Mouse (Mus musculus) forebrain, embryonic 14.5 days (tissue): ENCODE data around the gene Rps26. TPM values are rescaled to one million over a fixed set of nuclear protein-coding genes. Genes with fewer than 3 reads are reported as not detected.

Experiments
- ATAC-seq: fragments of 200-750 bp; cut with Nextera tagmentation; 2 replicates; pipeline ENCODE4 v1.8.0; 2017; ENCODE audit warnings: mild to moderate bottlenecking, moderate library complexity
- DNase-seq: peaks from one replicate; pipeline ENCODE4 v3.0.0-alpha.2; 2015; ENCODE audit warnings: low spot score
- H3K27ac ChIP-seq: fragments of 300-500 bp; sonication (generic); 2 replicates; pipeline ENCODE4 v1.5.1; 2014; ENCODE audit warnings: low read depth, mild to moderate bottlenecking, control low read depth, low read length, moderate library complexity
- H3K27me3 ChIP-seq: fragments of 300-500 bp; sonication (generic); replicated peaks from 2 replicates; pipeline ENCODE4 v1.6.1; 2014; ENCODE audit warnings: low read length, control low read depth, mixed read lengths; ENCODE audit not compliant: control insufficient read depth, insufficient read depth
- H3K36me3 ChIP-seq: fragments of 300-500 bp; sonication (generic); 2 replicates; pipeline ENCODE4 v1.6.1; 2014; ENCODE audit warnings: low read length, control low read depth; ENCODE audit not compliant: control insufficient read depth, insufficient read depth
- H3K4me1 ChIP-seq: fragments of 300-500 bp; sonication (generic); 2 replicates; pipeline ENCODE4 v1.6.1; 2014; ENCODE audit warnings: antibody characterized with exemption, low read length, control low read depth; ENCODE audit not compliant: control insufficient read depth, insufficient read depth
- H3K4me2 ChIP-seq: fragments of 300-500 bp; sonication (generic); 2 replicates; pipeline ENCODE4 v1.6.1; 2014; ENCODE audit warnings: mild to moderate bottlenecking, control low read depth, low read length
- H3K4me3 ChIP-seq: fragments of 300-500 bp; sonication (generic); 2 replicates; pipeline ENCODE4 v1.5.1; 2014; ENCODE audit warnings: low read depth, low read length, control low read depth
- H3K9ac ChIP-seq: fragments of 300-500 bp; sonication (generic); 2 replicates; pipeline ENCODE4 v1.6.1; 2014; ENCODE audit warnings: mild to moderate bottlenecking, low read length, control low read depth, moderate library complexity
- H3K9me3 ChIP-seq: fragments of 300-500 bp; sonication (generic); replicated peaks from 2 replicates; pipeline ENCODE4 v1.6.1; 2016; ENCODE audit warnings: low read length, control low read depth, mixed read lengths; ENCODE audit not compliant: control insufficient read depth
- WGBS: fragments of 180-500 bp; shearing (Covaris S2); extraction: QIAGEN DNeasy Blood & Tissue Kit; methylation state at CpG from one replicate; pipeline ENCODE4 v1.1.7; 2014; 5-methylcytosine and 5-hydroxymethylcytosine counted together
- polyA plus RNA-seq: library from polyadenylated mRNA; unstranded; fragments of >200 nt; fragmentation: Nextera tagmentation; extraction: Ambion mirVana; gene quantifications from 2 replicates; pipeline ENCODE4 v1.2.1, GENCODE M21; 2014

Gene Rps26
- polyA plus RNA-seq, 1 experiment from 2014 or later = 721 TPM

DNA sequence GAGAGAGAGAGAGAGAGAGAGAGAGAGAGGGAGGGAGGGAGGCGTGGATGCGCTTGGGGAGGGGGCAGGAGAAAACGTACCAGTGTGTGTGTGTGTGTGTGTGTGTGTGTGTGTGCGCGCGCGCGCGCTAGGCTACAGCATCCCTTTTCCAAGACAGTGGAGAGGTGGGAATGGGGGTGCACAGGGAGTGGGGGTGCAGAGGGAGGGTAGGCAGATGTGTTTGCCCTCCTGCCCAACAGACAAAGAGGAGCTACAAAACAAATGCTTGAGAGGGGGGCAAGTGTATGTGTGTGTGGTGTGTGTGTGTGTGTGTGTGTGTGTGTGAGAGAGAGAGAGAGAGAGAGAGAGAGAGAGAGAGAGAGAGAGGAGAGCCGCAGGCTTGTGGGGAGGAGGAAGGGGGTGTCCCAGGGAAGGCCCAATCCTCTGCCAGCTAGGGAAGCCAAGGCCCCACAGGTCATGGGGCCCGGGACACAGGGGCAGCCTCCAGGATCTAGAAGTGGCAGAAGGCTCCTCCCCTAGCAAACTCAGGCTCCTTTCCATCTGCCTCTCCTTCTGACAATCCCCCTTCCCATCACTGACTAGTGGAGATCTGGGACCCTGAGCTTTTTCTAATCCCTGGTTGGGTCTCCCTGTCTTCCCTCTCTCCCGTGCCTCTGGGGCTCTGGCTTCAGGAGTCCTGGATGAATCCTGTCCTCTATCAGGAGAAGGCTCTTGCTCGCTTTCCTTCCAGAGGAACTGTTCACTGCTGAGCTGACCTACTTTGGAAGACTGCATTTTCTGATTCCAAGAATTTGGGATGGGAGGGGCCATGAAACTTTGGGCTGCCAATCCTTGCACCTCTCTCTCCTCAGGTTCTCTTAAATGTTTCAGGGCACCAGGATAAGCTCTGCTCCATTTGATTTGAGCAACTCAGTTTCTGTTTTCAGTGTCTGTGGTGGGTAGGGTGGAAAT, 19.9 kb upstream of the Rps26 start:
- Histone ChIP-seq H3K4me2 (peak overlapping the region; percentile 68), H3K36me3 (peaks cover 5% of the 10 kb centered on the region), H3K4me3 (peak overlapping the region; percentile 52), H3K9me3 (no peaks in the 10 kb centered on the region), H3K4me1 (peaks cover 5% of the 10 kb centered on the region), H3K9ac (peak overlapping the region; percentile 61), H3K27ac (peak overlapping the region; percentile 71), H3K27me3 (no peaks in the 10 kb centered on the region)
- DNase-seq = peak; percentile 80
- 6% methylated on average over 10 of the region's 13 CpGs for WGBS
- ATAC-seq = peak; percentile 85

DNA sequence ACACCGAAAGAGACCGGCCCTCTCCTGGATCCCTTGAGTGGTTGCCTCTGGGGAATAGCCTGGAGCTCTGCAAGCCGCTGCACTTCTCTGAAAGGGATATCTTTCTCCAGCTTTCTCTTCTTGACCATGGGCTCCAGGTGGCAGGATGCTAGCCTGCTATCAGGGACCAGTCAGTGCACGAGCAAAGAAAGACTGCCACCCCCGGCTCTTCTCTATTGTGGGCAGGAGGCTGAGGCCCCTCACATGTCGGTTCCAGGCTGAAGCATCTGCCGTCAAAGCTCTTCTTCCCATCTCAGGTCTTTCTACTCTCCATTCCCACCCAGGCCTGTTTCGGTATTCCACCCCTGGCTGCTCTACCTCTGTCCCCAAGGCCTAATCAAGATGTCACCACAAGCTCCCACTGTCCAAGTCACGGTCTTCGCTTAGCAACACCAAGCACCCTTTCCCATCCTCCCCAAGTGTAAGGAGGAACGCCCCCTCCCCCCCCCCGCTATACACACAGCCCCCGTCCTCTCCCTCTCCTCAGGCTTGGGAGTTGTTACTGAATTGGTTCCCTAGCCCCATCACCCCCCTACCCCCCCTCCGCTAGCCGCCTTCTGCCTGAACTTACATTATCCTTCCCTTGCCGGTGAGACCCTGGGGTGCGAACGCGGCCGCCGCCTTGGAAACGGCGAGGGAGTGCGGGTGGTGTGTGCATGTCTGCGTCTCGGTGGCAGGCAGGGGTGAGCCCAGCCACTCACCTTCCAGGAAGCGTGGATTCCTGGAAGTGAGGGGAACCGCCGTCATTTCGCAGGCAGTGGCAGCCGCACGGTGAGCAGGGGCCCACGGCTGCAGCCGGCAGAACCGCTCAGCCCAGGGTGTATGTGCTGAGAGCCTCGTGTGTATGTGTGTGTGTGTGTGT, 18.8 kb upstream of the Rps26 start, which contains the start of gene Ikzf4:
Ikzf4 (minus strand) TSS at position 881 of the 901 bp plus-strand sequence.
- Histone ChIP-seq H3K27me3 (no peaks in the 10 kb centered on the region), H3K27ac (peak within 1 kb of the TSS; percentile 86), H3K4me3 (peak within 1 kb of the TSS; percentile 52), H3K9ac (peak within 1 kb of the TSS; percentile 72), H3K4me2 (peak within 1 kb of the TSS; percentile 68), H3K36me3 (peaks cover 15% of the 10 kb centered on the region), H3K9me3 (no peaks in the 10 kb centered on the region), H3K4me1 (peaks cover 5% of the 10 kb centered on the region)
- WGBS = 2% methylated on average over 36 of the region's 36 CpGs
- DNase-seq (peak; percentile 69), ATAC-seq (peak; percentile 86)

DNA sequence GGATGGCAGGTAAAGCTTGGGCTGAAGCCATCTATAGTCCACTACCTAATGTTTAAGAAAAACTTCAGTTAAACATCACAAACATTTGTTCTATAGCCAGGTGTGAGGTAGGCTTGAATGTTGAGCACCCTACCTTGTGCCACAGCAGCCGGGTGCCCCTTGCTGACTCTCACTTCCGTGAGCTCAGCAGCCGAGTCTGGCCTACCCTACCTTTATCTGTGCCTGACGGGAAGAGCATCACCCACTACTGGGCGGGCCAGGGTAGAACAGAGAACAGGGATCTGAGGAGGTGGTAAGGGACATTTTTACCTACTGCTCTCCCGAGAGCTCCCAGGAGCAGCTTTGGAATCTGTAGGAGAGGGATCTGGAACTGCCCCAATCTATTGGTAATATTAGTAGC, 16.2 kb upstream of the Rps26 start:
- no peaks in the 10 kb centered on the region for H3K9me3 ChIP-seq
- H3K9ac ChIP-seq = no peak overlapping the region
- no peak overlapping the region for H3K4me3 ChIP-seq
- no peak overlapping the region for H3K27ac ChIP-seq
- ATAC-seq (no peak), DNase-seq (no peak)
- WGBS = 83% methylated on average over 6 of the region's 6 CpGs
- peaks cover 5% of the 10 kb centered on the region for H3K4me1 ChIP-seq
- H3K36me3 ChIP-seq = peaks cover 36% of the 10 kb centered on the region
- no peaks in the 10 kb centered on the region for H3K27me3 ChIP-seq
- H3K4me2 ChIP-seq = no peak overlapping the region

DNA sequence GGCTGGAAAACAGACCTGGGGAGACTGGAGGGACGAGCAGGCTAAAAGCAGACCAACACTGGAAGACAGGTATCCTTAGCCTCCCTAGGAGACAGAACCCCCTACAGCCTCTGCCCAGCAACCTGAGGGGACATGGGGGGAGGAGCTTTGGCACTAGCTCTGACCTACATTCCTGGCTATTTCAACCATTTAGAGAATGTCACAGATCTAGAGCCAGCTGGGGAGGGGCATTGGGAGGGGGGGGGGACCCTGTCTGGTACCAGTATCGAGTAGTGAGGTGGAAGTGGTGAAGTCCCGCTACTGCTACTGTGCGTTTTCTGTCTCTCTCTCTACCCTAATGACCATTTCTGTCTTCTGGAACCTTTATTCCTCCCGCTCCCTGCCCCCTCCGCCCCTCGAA, 15.3 kb upstream of the Rps26 start:
- H3K27ac ChIP-seq = no peak overlapping the region
- no peaks in the 10 kb centered on the region for H3K9me3 ChIP-seq
- WGBS = 85% methylated on average over 7 of the region's 7 CpGs
- peaks cover 39% of the 10 kb centered on the region for H3K36me3 ChIP-seq
- no peak overlapping the region for H3K4me3 ChIP-seq
- no peak overlapping the region for H3K4me2 ChIP-seq
- H3K9ac ChIP-seq = no peak overlapping the region
- ATAC-seq (no peak), DNase-seq (no peak)
- H3K4me1 ChIP-seq = peaks cover 5% of the 10 kb centered on the region
- H3K27me3 ChIP-seq = no peaks in the 10 kb centered on the region

DNA sequence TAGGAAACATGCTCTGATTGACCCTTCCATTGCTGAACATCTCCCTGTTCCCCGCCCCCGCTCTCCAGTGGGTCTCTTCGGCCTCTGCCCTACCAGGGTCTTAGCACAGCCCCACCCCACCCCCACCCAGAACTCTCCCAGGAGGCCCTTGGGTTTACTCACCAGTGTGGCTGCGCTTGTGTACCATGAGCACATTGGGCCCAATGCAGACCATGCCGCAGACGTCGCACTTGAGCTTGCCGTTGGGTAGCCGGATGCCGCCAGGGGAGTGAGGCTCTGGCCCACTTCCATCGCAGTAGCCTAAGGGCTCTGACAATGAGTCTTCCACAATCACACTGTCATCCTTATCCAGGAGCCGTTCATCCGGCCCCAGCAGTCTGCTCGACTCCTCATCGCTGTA, 14.3 kb upstream of the Rps26 start:
- no peak for ATAC-seq
- no peak overlapping the region for H3K9ac ChIP-seq
- DNase-seq = no peak
- H3K4me1 ChIP-seq = no peaks in the 10 kb centered on the region
- H3K36me3 ChIP-seq = peaks cover 47% of the 10 kb centered on the region
- no peaks in the 10 kb centered on the region for H3K9me3 ChIP-seq
- H3K27ac ChIP-seq = no peak overlapping the region
- no peaks in the 10 kb centered on the region for H3K27me3 ChIP-seq
- WGBS = 95% methylated on average over 15 of the region's 15 CpGs
- H3K4me2 ChIP-seq = no peak overlapping the region
- no peak overlapping the region for H3K4me3 ChIP-seq

DNA sequence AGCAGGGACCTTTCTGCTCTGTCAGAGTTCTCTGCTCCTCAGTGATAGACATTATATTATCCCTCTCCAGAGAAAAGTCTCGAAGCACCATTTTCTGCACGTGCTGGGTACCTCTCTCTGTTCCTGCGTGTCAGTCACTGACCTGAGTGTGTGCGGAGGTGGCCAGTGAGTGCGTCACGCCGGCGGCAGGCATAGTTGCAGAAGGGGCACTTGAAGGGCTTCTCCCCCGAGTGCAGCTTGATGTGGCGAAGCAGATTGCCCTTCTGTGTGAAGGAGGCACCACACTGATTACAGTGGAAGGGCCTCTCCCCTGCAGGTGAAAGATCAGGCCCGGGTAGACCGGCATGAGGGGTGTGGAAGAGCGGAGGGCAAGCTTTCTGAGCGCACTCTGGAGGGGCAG, 13.5 kb upstream of the Rps26 start:
- DNase-seq = no peak
- 92% methylated on average over 14 of the region's 14 CpGs for WGBS
- ATAC-seq = no peak

DNA sequence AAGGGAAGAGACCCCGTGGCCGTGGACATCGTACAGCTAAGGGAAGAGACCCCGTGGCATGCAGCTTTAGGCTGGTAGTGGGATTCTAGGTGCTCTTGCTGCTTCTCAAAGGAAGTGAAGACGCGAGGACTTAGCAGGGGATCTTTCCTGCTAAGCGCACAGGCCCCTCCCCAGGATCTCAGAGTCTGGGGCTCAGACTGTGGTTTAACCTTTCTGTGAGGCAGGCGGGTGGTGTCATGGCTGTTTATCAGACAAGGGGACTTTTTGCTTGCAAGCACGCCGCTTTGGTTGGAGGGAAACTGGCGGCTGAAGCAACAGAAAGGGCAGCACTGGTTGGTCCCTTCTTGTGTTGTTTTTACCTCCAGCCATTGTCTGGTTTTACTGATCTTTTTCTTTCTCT, 10.5 kb upstream of the Rps26 start:
- Histone ChIP-seq H3K27ac (no peak overlapping the region), H3K9me3 (no peaks in the 10 kb centered on the region), H3K4me2 (0 out of 2 replicates have a peak overlapping the region, but pooled peaks have one; percentile 20), H3K36me3 (peaks cover 78% of the 10 kb centered on the region), H3K9ac (peak overlapping the region; percentile 13; the same call in 1 of the 2 replicates), H3K27me3 (no peaks in the 10 kb centered on the region), H3K4me1 (no peaks in the 10 kb centered on the region), H3K4me3 (no peak overlapping the region)
- DNase-seq (no peak), ATAC-seq (no peak)
- whole genome bisulfite sequencing = 10% methylated on average over 11 of the region's 11 CpGs

More for the DNA sequence above, 13.5 kb upstream of the Rps26 start:
- Histone ChIP-seq H3K9ac (no peak overlapping the region), H3K27ac (no peak overlapping the region), H3K36me3 (peaks cover 56% of the 10 kb centered on the region), H3K4me2 (no peak overlapping the region), H3K27me3 (no peaks in the 10 kb centered on the region), H3K9me3 (no peaks in the 10 kb centered on the region), H3K4me1 (no peaks in the 10 kb centered on the region), H3K4me3 (no peak overlapping the region)

DNA sequence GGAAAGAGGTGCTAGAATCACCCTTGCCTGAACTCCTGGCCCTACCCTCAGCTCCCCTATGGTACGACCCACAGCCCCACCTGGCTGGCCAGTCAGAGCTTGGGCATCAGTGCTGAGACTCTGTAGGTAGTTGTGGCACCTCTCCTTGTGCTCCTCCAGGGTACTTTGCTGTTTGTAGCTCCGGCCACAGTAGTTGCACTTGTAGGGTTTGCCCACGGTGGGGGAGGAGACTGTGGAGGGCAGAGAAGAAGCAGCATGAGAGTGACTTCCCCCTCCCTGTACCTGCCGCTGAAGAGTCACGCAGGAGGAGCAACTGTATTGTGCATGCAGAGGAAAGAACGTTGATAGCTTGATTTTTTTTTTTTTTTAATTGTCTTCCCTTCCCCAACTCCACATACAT, 10.0 kb upstream of the Rps26 start:
- no peaks in the 10 kb centered on the region for H3K9me3 ChIP-seq
- ATAC-seq (no peak), DNase-seq (no peak)
- peaks cover 74% of the 10 kb centered on the region for H3K36me3 ChIP-seq
- WGBS = 49% methylated on average over 6 of the region's 6 CpGs
- H3K9ac ChIP-seq = peak overlapping the region; percentile 13; the same call in 1 of the 2 replicates
- H3K27me3 ChIP-seq = no peaks in the 10 kb centered on the region
- no peak overlapping the region for H3K27ac ChIP-seq
- H3K4me3 ChIP-seq = no peak overlapping the region
- H3K4me1 ChIP-seq = no peaks in the 10 kb centered on the region
- H3K4me2 ChIP-seq = no peak overlapping the region
